Mouse (Mus musculus): ENCODE measurements around the gene Col17a1. TPM values are rescaled to one million over a fixed set of nuclear protein-coding genes. Genes with fewer than 3 reads are reported as not detected.

Gene Col17a1
- polyA plus RNA-seq, 1 experiment from 2014 or later = 0.25 TPM

Other genes starting within 250 kb of the Col17a1 start
- gene Sh3pxd2a, start 227.7 kb downstream of the Col17a1 start, polyA plus RNA-seq (2014; fragmentation: Nextera tagmentation; extraction: Ambion mirVana) = 4.0 and 4.1 TPM in 2 replicates
- gene Stn1, start 154.6 kb downstream of the Col17a1 start, polyA plus RNA-seq (2014; fragmentation: Nextera tagmentation; extraction: Ambion mirVana) = 43.9 and 49.1 TPM in 2 replicates
- 10.4 and 11.3 TPM in 2 replicates for gene Slk, start 112.4 kb downstream of the Col17a1 start, polyA plus RNA-seq (2014; fragmentation: Nextera tagmentation; extraction: Ambion mirVana)
- gene Sfr1, start 39.6 kb upstream of the Col17a1 start, polyA plus RNA-seq (2014; fragmentation: Nextera tagmentation; extraction: Ambion mirVana) = 330 and 344 TPM in 2 replicates
- gene Gsto1, start 162.9 kb upstream of the Col17a1 start, polyA plus RNA-seq (2014; fragmentation: Nextera tagmentation; extraction: Ambion mirVana) = 78.9 and 81.1 TPM in 2 replicates
- 1.4 and 1.8 TPM in 2 replicates for gene Gsto2, start 173.4 kb upstream of the Col17a1 start, polyA plus RNA-seq (2014; fragmentation: Nextera tagmentation; extraction: Ambion mirVana)
- 0.05 and 0.07 TPM in 2 replicates for gene Cfap43, start 227.2 kb upstream of the Col17a1 start, polyA plus RNA-seq (2014; fragmentation: Nextera tagmentation; extraction: Ambion mirVana)
- gene Itprip, start 227.2 kb upstream of the Col17a1 start, polyA plus RNA-seq (2014; fragmentation: Nextera tagmentation; extraction: Ambion mirVana) = 11.8 and 13.2 TPM in 2 replicates
- gene Cfap58, start 245.6 kb upstream of the Col17a1 start, polyA plus RNA-seq (2014; fragmentation: Nextera tagmentation; extraction: Ambion mirVana) = 0.14 and 0.20 TPM in 2 replicates